Mouse (Mus musculus) adipocyte (in vitro differentiated cells): ENCODE measurements around the gene Ube2t.

Experiments used
- DNase-seq: peaks from one replicate; pipeline ENCODE4 v3.0.0-alpha.2; 2016; ENCODE audit warnings: low spot score

Gene Ube2t

DNA sequence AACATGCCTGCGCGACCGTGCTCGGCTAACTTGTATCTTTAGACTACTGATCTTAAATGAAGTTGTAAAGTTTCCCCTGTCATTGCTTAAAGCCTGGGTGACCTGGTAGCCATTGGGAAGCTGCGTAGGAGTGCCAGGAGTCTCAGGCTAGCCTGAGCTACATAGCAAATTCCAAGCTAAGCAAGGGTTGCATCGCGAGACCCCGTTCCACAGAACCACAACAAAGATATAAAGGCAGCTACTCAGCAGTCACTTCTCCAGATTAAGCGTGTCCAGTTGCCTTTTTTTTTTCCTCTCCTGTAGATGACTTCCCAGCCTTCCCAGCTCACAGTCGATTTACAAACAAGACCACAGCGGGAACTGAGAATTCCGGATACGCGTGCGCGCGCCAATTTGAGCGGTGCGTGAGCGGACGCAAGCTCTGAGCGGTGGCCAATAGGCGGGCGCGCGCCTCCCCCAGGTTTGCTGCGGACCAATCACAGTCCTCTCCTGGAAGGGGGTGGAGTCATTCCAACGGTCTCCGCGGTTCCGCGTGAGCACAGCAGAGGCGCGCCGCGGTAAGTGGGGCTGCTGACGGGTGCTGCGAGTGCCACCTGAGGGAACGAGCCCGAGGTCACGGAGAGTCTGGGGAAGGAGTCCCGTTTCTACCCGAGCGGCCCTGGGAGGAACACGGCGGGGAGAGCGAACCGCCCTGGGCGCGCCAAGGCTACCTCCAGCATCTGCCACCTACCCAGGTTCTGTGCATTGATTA, at the start of gene Ube2t:
Gene Ube2t (plus strand): TSS at position 513 of the 751 bp plus-strand sequence.
- DNase-seq, result peak; percentile 88

DNA sequence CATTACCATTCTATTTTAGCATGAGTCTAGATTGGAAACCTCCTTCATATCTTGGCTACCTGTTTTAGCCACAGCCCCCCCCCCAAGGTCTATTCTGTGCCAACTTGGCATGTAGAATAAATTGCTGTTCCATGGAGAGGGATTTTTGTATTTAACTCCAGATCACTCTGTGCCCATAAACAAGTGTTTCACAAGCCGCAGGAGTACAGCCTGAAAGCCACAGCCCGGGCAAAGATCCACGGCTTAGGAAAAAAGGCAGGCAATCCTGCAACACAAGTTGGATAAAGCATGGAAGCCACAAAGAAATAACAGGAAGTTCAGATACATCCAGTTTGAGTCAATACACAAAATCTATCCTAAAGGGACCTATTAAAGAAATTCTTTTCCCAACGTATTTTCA, 48.8 kb upstream of the Ube2t start:
- DNase-seq, result peak; percentile 88

DNA sequence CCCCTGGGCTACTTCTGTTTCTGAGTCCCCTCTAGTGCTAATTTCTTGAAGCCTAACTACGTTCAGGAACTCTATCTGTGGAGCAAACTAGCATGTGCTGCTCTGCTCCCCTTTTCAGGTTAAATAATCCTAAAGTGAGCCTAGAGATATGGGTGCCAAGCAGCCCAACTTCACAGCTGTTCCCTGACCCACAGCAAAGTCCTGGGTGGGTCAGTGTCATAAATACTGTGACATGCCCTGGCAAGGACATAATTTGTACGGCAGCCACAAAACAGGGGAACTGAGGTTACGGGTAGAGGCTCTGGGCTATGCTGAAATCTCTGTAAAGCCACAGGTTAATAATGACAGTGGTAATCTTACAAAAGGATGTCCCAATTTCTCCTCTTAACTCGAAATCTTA, 46.9 kb upstream of the Ube2t start:
- DNase-seq, result no peak

DNA sequence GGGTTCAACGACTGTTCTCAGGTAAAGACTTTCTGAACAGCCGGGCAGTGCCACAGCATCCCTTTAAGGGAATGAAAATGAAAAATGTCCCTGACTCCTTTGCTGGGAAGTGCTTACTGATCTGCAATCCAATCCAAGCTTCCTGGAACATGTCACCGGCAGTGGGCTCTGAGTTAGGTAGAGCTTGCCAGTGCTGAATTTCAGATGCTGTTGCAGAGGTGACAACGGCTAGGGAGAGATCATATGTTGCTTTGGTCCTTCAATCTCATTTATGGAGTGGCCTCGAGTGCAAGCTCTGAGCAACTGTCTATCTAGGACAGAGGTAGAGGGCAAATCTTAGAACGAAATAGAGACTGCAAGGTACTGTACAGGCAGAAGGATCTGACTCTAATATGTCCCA, 43.4 kb upstream of the Ube2t start:
- DNase-seq, result no peak

DNA sequence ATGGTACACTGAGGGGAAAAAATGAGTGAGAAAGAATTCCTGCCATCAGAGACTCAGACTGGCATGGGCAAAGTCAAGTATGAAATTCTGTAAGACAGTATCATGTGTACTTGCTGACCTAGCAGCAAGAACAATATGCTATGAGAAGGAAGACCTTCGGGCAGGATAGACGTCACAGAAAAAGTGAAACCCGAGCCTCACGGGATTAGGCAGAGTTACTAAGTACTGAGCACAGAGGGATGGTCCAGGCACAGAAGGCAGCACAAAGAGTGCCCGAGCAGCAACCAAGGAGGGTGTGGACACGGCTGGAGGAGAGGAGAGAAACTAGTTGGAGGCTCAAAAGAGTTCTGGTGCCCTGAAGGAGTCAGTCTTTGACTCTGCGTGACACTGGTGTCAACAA, 29.9 kb upstream of the Ube2t start:
- DNase-seq, result no peak

DNA sequence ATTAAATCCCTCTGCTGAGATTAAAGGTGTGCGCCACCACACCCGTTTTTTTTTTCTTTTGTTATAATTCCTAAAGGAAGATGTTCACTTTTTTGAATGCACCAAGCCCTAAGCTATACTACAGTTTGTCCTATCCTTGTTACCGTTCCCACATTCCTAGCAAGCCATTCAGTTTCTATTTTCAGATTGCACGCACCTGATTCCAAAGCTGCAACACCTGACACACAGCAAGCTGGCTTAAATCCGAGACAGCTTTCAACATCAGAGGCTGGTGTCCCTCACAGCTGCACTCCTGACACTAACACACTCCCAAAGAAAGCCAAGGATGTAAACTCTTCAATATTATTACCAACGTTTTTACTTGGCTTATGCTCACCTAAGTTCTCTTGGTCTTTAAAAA, 26.0 kb upstream of the Ube2t start:
- DNase-seq, result no peak

DNA sequence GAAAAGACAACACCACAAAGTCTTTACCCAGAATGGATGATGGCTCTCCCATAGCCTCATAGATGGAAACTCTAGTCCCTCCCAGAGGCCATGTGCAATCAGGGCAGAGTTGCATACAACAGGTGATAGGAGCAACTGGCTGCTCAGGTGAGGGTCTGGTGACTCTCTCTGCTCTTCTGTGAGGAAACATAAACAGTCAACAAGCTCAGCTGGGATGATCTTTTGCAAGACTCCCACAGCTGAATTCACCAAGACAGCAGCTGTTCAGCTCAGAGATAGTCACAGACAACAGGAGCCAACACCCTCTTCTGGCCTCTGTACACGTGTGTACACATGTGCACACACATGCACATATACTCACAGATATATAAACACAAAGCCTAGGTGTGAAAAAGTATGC, 24.1 kb upstream of the Ube2t start:
- no peak for DNase-seq

DNA sequence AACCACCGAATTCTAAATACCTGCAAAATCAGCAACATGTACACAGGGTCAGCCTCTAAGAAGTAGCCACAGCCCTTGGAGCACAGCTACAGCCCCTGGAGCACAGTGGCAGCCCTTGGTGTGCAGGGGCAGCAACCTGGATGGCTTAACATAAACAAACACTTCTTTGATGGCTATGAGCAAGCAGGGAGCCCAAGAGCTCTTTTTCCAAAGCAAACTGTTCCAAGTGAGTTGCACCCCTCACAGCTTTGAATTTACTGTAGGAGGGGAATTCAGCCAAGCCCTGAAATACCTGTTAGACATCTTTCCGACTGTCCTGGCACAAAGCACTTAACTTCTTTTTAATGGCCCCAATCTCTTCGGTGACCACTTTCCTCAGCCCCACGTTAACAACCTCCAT, 21.5 kb upstream of the Ube2t start:
- no peak for DNase-seq

DNA sequence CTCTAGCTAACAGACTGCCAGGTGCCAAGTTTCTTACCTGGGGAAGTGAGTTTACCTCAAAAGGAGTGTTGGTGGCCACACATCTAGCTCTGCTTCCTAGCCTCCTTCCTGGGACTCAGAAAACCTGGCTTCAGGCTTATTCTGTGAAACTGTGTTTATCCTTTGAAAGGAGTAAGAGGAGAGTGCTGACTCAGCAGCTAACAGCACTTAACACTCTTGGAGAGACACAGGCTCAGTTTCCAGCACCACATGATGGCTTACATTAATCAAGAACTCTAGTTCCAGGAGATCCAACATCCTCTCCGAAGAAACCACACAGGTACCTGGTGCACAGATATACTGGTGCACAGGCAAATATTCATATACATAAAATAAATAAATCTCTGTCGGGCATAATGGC, 19.5 kb upstream of the Ube2t start:
- DNase-seq, result no peak

DNA sequence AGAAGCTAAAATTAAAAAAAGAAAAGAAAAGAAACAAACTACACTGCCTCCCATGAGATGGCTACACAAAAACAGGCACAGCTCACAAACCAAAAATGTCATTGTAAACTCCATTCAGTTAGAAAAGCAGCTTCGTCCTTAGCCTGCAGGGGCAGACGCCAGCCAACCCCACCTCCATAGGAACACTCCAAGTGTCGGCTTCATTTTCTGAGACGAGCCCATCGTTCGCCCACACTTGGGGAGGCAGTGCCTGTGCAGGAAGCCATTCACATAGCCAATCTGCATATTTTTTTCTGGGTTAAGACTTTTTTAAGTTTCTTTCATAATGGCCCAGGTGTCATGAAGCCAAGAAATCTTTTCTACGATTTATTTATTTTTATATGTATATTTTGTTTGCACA, 14.8 kb upstream of the Ube2t start:
- DNase-seq, result no peak

DNA sequence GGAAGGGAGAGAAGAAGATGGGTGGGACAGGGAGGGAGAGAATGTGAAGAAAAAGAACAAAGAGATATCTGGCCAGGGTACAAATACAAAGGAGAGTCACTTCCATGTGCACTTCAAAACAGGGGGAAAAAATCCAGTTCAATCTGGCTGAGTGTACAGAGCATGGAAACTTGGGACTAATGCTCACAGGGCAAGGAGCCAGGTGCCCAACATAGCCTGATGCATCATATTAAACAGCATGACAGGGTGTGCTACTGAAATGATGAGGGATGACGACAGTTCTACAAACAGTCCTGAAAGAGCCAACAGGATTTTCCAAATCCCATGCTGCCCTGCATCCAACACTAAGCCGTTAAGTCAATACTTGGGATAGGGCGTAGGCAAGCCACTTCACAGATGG, 12.4 kb upstream of the Ube2t start:
- no peak for DNase-seq

DNA sequence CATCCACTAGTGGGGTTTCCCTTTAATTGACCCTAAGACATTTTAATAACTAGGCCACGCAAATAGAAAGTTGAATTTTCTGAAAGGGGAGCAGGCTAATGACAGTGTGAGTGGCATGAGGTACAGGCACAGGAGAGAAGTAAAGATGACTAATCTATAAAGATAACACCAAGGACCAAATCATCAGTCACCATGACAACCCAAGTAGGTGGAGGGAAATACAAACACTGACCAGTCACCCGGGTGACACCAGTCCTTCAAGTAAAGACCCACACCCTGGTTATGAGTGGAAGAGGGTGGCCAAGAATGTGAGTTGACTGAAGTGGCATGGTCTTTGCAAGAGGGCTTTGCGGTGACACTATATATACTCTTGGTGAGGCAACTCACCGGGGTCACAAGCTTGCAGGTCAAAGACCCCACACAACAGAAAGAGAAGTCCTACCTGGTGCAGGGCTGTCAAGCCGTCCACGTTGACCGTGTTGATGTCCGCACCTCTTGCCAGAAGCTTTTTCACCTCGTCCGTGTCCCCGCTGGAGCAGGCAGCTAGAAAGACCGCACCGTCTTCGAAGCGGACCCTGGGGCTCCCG, 7.2 kb upstream of the Ube2t start:
- peak; percentile 20 for DNase-seq

DNA sequence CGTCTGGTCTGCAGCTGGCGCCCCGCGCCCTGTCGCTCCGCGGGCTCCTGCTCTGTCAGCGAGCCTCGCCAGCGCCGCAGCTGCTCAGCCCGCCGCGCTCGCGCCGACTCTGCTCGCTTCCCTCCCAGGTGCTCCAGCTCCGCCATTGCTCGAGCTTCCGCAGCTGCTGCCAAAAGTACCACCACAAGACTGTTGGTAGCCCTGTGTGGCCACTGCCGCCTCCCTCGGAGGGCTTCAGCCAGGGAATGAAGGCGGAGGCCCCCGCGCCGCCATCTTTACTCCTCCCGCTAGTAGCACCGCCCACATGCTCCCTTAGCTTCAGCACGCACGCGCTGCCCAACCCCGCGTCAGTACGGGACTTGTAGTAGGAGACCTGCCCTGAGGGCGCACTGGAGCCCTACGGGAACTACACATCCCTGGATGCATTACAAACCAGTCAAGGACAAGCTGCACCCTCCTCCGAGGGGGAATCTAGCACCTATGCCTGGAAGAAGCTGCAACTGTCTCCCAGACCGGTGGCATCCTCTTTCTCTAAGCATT, 6.7 kb upstream of the Ube2t start, which contains the start of gene Ppp1r12b:
Gene Ppp1r12b (minus strand): TSS at position 306 of the 540 bp plus-strand sequence.
- DNase-seq, result peak; percentile 97

DNA sequence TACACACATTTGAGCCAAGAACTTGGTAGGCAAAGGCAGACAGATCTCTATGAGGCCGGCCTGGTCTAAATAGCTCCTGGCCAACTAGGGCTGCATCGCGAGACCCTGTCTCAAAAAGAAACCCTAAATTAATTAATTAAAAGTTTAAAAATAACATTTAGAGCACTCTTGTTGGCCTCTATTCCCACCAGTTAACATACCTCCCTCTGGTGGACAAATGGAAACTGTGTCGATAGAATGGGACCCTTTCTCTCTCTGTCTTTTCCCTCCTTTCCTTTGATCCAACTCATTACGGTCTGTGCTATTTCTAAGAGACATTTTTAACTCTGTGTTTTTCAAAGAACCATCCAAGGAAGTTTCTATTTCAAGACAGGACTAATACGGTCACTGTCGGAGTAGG, 1.7 kb upstream of the Ube2t start:
- no peak for DNase-seq

DNA sequence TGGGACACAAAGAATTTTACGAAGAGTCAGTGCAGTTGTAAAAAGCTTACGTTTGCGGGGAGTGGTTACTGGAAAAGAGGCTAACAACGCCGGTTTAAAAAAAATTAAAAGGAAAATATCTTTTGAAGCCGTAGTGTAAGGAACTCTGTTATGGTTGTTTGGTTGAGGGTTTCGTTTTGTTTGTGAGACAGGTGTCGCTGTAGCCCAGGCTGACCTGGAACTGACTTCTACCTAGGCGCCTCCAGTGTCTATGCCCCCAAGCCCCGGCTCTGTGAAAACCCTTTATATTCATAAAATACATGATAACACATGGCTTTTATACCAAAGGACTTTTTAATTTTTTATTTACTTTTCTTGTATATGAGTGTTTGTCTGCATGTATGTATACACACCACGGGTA, 456 bp downstream of the Ube2t start:
- DNase-seq, result no peak

DNA sequence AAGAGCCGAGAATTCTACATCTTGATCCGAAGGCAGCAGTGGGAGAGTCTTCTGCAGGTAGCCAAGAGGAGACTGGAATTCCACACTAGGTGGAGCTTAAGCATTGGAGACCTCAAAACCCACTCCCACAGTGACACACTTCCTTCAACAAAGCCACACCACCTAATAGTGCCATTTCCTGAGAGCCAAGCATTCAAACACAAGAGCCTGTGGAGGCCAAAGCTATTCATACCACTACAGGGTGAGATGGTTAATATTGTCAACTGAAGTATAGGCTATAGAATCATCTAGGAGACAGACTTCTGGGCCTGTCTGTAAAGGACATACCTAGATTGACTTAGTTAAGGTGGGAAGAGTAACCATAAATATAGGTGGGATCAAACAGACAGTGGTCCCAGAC, 3.1 kb downstream of the Ube2t start:
- DNase-seq, result no peak

DNA sequence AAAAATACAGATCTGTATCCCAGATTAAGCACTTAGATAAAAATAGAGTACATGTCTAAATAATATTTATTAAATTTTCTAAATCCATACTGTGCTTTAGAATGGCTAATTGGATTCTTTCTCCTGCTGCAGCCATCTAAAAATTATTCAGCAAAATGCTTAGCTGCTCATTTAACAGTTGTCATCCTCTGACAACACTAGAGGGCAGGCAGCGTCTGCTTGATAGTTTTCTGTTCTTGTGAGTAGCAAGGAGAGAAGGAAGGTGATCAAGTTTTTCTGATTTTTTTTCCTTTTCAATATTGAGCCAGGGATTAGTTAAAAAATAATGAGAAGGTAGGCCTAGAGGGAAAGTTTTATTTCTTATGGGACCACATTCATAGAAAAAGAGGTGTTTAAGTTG, 10.6 kb downstream of the Ube2t start:
- peak; percentile 56 for DNase-seq

DNA sequence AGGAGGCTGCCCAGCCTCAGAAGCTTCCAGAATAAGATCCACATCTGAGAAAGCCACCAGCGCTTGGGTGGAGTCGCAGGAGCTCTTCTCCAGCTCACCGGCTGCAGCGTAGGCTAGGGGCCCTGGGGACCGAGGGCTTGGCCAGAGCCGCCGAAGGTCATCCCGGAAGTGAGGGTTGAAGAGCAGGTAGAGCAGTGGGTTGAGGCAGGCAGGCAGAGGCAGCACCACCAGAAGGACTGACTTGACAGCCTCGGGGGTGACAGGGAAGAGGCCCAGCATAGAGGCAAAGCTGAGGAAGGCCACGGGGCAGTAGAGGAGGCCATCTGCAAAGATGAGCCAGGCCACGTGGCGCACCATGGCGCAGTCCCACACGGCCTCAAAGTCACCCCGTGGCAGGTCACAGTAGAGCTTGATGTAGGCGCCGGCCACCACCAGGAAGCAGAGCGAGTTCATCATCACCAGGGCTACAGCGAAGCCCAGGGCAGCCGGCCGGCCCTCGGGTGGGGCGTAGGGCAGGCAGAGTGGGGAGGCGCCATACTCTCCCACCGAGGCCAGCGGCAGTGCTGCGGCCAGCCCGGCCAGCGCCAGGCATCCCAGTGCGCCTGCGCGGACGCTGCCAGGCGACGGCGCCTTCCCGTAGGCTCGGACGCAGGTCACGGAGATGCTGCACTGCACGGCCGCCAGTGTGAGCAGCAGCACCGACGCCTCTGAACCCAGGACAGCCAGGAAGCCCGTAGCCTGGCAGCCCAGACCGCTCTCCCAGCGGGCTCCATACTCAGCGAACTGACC, 25.0 kb downstream of the Ube2t start:
- no peak for DNase-seq

DNA sequence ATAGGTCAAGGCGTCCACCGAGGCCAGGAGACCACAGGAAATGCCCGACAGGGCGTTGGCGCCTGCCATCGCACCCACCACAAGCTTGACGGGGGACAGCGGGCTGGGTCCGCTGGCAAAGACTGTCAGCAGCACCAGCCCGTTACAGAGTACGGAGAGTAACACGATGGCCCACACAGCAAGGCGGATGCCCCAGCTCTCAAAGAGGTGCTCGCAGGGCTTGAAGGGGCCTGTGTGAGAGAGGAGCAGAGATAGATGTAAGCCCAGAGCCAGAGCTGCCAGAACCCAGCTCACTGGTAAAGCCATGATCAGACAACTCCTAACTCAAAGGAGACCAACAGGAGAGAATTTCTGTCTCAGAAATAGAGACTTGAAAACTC, 25.6 kb downstream of the Ube2t start:
- no peak for DNase-seq

DNA sequence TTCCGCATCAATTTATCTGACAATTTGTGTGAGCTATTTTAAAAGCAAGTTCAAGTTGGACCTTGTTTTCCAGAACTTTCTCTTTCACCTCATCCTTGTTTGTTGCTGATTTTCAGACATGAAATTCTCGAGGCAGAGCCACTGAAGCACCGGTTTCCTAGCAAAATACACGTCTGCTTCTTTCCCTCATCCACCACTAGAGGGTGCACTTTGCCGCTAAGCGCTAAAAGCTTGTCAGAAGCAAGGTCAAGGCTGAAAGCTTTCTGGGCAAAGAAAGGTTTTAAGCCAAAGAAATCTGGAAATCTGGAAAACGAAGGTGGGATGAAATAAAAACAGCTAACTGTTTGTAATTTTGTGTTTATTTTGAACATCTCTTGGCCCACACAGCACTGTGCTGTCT, 27.0 kb downstream of the Ube2t start:
- DNase-seq, result peak; percentile 92

DNA sequence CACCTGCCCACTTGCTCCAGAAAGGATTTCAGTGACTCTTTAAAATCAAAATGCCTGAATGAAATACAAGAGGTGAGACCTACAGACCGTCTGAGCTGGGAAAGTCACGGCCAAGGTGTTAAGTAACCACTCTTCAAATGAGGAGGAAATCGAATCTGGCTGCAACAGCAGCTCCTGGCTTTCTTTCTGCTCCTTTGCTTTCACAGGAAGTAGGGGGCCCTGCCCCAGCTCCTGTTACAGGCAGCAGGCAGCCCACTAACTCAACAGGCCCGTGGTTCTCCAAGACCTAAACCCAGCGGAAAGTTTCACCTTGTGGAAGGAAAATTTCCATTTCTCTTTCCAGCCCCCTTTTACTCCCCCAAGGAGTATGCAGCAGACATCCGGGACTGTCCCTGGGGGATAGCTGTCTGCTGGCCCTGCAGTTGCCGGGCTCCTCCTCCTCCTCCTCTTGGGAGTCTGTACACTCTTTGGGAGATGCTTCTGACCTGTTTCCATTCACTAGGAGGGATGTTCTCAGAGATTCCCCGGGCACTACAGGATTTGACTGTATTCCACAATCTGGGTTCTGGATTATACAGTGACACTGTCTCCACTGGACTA, 29.8 kb downstream of the Ube2t start:
- no peak for DNase-seq

DNA sequence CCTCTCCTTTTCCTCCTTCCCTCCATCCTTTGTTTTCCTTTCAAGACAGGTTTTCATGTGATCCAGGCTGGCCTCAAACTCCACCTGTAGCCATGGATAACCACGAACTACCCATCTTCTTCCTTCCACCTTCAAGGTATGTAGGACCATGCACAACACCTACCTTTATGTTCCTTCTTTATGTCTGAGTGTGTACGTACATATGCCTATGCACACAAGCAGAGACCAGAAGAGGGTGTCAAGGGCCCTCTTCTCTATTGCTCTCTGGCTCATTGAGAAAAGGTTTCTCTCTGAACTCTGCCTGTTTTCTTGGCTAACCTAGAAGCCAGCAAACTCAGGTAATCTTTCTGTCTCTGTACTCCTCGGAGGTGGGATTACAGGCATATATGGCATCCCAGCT, 32.4 kb downstream of the Ube2t start:
- DNase-seq, result no peak

DNA sequence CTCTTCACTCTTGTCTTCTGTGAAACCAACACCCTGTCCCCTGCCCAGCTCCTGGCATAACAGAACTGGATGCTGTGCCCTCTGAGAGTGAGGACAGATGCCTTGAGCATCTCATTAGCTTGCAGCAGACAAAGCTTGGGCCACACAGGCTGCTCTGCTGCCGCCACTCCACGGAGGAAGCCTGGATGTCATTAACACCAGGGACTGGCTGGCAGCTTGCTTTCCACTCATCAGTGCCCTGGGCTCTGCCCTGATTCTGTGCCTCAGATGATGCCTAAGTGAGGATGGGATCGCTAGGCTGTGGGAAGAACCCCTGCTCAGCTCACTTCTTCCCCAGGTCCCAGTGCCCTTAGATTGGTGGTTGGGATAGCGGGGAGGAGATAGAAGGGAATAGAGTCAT, 33.1 kb downstream of the Ube2t start:
- no peak for DNase-seq
